Mouse (Mus musculus): ENCODE results near the gene Zfp629.

GRCm38 (mm10) chr7:127564381-127565150 is 51.0 kb downstream of the Zfp629 start:
- TF ChIP-seq CHD2 (IDR thresholded peaks at IDR 0.05; ENCODE audit: low read length) (no peak), USF1 (IDR thresholded peaks at IDR 0.05; ENCODE audit: low read depth, low read length) (no peak), CTCF (IDR thresholded peaks at IDR 0.05 in 2 of 3, conservative IDR thresholded peaks at IDR 0.05 in 1 of 3; ENCODE audit: control insufficient read depth in 1 of 3, insufficient read depth in 1 of 3, low read depth in 2 of 3, low read length in 3 of 3, poor library complexity in 1 of 3, severe bottlenecking in 1 of 3) (no peak), POLR2A (IDR thresholded peaks at IDR 0.05; ENCODE audit: control insufficient read depth in 1 of 2, insufficient read depth in 1 of 2, low read depth in 1 of 2, low read length in 2 of 2, poor library complexity in 1 of 2) (no peak), POLR2AphosphoS2 (IDR thresholded peaks at IDR 0.05; ENCODE audit: low read length) (no peak), CHD1 (IDR thresholded peaks at IDR 0.05; ENCODE audit: low read depth, low read length) (no peak), UBTF (IDR thresholded peaks at IDR 0.05; ENCODE audit: borderline replicate concordance, insufficient read depth, low read depth, low read length) (no peak)
